Mouse (Mus musculus): Measurements from ENCODE around the gene Vps8.

Gene Vps8

DNA sequence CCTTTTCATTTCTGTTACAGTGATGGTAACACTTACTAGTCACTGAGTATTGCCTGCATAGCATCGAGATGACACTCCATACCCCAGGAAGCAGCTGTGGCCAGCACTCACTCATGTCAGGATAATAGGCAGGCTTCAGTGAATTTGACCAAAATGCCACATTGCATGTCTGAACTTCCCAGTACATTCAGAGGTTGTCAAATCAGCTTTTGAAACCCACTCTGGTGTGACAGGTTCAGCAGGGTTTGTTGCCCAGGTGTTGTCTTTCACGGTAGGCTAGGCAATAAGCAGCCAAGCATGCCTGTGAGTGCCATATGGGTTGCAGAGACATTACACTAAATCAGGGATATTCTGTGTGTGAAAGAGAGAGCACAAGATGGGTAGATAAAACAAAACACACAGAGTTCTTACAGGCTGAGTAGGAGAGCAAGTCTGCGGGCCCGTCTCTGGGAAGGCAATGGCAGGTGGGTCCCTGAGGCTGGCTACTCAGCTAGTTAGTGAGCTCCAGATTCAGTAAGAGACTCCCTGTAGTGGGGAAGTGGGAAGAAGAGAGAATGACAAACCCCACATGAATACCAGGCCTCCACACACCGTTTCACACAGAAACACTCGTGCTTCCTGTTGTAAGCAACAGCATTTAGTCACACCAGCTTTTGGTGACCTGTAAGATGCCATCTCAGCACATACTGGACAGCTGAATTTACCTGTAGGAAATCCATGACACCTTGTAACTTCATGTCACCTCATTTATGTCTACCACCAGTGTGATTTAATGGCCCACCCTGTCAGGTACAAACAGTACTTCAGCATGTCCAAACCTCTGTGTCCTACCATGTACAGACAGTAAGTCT is 203.1 kb downstream of the Vps8 start:
- no peak for DNase-seq (ENCODE audit: low spot score in 2 of 2)

DNA sequence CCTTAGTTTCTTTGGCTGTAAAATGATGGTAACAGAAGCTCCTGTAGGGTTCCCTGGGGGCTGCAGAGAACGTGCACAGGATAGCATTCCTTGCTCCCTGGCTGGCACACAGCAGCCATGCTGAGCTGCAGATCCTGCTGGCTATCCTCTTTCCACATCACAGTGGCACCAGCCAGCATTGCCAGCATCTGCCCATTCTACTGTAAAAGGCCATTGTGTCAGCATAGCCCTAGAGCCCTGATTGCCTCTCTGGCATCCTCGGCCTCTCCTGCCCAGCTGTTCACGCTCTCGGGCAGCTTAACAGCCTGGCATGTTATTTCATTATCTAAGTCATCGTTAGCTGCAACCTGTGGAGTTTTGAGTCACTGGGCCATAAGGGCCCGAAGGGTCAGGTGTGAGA is 204.3 kb downstream of the Vps8 start:
- DNase-seq (ENCODE audit: low spot score in 2 of 2), result no peak

DNA sequence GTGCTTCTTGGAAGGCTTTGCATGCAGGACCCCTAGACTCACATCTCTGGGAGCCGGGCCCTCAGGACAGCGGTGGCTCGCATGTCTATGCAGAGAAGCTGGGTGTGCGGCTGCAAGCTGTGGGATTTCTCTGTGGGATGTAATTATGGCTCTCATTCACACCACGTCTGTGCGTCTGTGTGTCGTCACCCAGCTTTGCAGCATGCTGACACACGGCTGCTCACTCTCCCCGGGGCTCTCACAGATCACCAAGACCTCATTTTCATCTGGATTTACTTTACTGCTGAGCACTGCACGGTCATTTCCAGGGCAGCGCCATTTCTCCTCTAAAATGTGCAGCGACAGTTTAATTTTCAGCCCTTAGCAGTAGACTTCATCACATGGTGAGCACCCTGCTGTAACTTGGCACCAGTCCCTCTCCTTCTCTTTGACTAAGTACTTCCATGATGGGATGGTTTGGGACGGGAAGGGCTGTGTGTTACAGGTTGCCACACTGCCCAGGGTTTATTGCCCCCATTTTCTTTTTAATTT is 205.2 kb downstream of the Vps8 start:
- DNase-seq (ENCODE audit: low spot score in 2 of 2), result no peak

DNA sequence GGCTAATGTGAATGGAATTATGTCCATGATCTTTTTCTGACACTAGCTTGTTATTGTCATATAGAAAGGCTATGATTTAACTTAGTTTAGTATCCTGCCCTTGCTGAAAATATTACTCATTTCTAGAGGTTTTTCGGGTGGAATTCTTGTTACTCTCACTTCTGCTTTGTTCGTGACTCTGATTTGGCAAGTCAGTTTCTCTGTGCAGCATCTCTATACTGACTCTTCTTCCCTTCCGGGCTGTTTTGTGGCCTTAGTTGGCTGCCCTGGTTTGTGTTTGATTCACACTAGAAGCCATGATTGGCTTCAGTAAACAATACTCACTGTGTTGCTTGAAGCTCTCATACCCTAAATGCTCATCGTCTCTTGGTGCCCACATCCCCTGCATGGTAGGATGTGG is 207.7 kb downstream of the Vps8 start:
- DNase-seq (ENCODE audit: low spot score in 2 of 2), result no peak

DNA sequence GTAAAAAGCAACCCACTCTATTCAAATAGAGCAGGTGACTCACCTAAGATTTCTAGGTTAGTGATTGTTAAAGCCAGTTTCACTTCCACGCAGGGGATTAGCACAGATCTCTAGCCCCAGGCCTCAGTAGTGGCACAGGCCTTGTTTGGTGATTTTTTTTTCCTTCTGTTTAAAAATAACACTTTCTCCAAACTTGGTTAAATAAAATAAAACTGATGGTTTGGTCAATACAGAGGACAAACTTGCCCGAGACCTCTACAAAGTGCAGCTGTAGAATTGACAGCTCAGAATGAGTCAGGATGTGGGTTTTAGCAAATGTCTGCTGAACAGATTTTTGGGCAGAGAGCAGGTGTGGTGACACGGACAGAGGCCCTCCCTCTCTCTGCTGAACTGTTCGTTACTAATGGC is 208.9 kb downstream of the Vps8 start:
- DNase-seq (ENCODE audit: low spot score in 2 of 2), result no peak

DNA sequence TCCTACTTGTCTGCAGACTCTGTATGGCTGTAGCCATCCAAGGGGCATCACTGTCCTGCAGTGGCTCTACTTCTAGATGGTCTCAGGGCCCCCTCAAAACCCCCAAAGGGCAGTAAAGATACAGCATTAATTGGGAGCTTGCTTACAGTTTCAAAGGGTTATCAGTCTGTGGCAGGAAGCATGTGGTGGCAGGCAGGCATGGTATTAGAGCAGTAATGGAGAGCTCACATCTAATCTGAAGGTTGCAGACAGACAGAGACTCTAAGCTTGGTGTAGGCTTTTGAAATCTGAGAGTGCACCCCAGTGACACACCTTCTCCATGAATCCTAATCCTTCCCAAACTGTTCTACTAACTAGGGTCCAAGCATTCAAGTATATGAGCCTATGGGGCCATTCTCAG is 211.5 kb downstream of the Vps8 start:
- DNase-seq (ENCODE audit: low spot score in 2 of 2), result no peak

DNA sequence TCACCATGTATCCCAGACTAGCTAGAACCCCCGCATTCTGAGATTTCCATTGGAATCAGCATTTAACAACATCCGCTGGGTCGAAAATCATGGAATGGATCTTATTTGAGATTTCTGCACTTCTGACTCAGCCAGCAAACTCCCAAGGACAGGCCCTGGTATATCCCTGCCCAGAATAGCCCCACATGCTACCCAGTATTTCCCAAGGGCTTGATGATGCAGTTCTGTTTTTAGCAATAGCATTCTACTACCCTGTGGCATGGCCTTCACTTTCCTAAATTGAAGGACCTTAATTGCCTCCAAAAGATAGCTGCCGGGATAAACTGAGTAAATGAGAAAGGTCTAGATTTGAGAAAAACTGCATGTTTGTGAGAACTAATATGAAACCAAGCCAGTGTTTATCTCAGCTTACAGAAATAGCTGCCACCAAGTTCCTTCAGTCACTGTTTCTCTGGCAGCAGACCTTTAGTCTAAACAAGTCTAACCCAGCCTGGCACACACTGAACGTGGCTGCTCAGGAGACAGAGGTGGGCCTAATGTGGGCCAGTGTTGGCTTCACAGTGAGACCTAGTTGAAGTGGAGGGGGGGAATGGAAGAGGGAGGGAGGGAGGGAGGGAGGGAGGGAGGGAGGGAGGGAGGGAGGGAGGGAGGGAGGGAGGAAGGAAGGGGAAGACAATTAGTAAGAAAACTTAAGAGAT is 213.4 kb downstream of the Vps8 start:
- DNase-seq (ENCODE audit: low spot score in 2 of 2), result no peak

DNA sequence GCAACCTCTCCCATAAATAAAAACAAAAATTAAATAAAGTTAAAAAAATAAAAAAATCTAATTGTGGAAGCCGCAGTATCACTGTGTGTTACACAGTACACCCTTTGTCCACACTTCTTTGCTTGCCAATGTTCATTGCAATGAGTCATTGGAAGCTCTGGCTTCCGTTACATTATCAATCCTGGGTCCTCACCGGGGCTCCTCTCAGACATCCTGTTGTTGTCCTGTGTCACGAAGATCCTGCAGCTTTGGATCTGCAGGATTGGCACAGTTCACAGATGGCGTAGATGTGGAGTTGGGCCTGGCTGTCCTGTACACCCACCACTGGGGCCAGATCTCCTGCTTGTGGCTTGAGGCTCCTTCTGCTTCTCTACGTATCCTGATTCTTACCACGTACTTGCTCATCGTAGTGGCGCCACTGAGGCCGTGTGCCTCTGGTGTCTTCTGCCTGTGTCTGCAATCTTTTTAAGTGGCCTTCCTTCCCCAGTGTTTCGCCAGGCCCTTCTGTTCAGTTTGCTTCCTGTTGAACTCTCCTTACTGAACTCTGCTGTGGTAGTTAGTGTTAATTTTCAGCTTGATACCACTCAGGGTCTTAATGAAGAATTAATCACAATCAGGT is 214.4 kb downstream of the Vps8 start:
- no peak for DNase-seq (ENCODE audit: low spot score in 2 of 2)

DNA sequence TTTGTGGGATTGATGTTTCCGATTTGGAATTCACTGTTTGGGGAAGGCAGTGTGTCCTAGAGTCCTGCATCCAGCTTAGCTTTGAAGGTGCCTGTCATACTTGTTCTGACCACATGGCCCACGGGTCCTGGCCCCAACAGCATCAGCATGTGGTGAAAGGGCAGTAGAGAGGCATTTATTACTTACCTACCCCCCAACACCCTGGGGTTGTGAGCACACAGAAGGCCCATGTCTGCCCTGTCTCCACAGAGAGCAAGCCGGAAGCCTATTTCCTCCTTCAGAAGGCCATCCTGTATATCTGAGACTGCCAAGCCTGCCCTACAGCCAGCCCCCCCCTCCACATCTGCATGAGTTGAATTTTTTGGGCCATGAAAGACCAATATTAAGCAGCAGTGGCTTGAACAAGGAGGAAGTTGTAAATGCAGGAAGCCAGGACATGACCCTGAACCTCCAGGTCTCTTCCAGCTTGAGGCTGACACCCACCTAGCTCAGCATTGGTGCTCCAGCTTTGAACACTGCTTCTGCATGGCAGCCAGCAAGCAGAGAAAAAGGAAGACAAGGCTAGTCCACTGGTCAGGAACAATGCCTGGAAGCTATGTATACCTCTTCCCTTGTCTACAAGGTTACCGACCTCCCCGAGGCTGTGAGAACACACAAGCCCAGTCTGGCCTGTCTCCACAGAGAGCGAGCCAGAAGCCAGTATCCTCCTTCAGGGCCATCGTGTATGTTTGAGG is 218.0 kb downstream of the Vps8 start:
- no peak for DNase-seq (ENCODE audit: low spot score in 2 of 2)

DNA sequence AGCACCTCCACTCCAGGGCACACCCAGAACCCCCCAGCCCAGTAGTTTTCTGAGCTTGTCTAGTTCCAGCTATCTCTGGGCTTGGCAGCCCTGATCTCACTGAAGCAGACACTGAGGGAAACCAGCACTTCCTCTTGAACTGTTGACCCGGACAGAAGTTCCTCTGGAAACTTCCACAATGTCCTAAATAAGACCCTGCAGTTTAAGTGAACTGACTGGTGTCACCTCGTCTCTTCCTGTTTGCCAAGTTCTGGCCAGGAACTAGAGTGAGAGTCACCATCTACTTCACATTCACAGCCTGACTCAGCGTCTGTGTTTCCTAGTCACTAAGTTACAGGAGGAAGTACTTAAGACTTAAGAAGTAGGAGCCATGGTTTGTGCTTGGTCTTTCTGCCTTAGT is 219.0 kb downstream of the Vps8 start:
- no peak for DNase-seq (ENCODE audit: low spot score in 2 of 2)

DNA sequence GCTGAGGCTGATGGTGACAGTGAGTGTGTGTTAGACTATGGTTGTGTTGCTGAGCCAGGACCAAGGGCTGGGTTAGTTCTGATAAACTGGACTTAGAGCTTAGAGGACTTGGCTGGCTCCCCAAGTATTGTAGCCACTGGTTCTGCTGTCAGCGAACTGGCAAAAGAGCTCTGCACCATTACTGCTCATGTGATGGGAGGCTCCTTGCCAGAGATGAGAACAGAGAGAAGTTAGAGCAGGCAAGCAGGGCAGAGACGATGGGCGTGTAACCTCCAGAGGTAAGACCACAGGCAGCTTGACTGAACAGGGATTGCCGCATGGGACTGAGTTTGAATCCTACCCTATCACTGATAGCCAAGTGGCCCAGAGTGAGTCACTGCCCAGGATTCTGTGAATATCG is 220.0 kb downstream of the Vps8 start:
- no peak for DNase-seq (ENCODE audit: low spot score in 2 of 2)

DNA sequence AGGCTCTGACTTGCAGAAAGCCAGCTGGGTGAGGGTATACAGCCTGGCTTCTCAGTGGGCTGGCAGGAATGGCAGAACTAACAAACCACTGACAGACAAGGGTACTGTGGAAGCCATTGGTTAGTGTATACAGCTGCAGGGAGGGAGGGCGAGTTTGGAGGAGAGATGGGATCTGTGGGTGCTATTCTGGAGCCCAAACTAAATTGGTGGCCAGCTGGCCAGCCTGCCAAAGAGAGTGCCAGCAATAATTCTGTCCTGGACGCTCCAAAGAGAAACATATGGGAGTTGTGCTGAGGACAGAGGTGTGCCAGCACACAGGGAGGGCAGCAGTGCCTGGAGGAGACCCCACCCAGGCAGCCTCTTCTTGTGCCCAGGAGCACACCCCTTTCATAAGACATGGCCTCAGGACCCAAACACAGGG is 220.7 kb downstream of the Vps8 start:
- no peak for DNase-seq (ENCODE audit: low spot score in 2 of 2)

DNA sequence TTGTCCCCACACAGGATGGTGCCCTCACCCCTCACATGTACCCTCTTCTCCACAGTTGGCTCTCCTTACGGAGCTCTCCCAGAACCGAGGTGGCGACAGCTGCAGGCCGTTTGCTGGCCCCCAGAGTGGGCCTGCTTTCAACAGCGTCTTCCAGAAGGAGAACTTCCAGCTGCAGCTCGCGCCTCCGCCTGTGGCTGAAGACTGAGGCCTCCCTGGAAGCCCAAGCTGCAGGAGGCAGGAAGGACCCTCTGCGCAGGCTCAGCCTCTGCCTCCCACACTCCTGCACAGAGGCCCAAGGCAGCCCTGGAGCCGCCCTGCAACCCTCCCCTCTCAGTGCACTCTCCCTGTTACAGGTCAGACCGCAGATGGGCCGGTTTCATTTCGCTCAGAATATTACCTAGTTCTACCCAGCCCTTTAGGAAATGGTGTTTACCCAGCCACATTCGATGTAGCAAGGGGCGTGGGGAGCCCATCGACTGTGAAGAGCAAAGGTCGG is 221.2 kb downstream of the Vps8 start:
- DNase-seq (ENCODE audit: low spot score in 2 of 2), result no peak

DNA sequence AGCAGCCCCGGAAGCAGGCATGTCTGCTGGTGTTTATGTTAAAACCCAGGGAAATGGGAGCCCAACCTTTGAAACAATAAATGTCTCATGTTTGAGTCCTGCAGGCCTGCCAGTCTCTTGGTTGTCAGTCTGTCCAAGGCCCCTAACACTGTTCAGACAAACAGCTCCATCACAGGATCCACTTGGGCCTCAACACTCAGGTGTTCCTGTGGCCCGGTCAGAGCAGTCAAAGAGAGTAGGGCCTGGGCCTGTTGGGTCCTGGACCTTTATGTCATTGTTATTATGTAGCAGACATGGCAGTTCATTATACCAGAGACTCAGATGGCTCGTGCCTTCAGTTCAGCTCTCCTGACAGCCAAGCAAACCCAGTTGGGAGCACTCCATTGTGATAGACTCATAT is 221.7 kb downstream of the Vps8 start:
- no peak for DNase-seq (ENCODE audit: low spot score in 2 of 2)

DNA sequence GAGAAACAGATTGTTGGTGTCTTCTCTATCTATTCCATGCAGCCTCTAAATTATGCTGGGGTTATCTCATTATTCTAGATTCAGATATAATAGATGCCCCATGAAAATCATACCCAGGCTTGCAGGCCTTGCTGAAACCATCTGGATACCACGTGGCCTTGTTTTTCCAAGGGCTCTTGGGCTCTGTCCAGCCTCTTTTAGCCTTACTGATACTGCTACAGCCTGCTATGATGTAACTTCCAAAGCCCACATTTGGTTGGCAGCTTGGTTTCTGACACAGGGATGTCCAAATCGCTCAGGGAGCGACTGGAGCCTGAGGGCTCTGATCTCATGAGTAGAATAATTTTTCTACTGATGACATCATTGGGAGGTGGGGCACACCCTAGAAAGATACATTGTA is 223.0 kb downstream of the Vps8 start:
- no peak for DNase-seq (ENCODE audit: low spot score in 2 of 2)

DNA sequence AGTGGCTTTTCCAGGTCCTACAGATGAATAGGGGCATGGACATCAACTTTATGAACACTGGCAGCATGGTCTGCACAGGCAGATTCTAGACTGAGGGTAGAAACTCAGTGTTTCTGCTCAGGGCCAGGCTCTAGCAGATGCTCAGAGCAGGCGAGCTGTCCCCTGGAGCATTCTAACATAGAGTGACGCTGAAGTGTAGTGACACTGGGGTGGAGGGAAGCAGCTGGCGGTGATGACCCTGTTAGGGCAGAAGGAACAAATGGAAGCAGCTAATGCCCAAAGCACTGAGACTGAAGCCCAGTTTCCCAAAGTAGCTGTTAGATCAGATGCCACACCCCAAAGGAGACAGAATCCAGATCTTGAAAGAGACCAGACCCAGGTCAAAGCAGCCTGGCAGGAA is 223.6 kb downstream of the Vps8 start:
- no peak for DNase-seq (ENCODE audit: low spot score in 2 of 2)

DNA sequence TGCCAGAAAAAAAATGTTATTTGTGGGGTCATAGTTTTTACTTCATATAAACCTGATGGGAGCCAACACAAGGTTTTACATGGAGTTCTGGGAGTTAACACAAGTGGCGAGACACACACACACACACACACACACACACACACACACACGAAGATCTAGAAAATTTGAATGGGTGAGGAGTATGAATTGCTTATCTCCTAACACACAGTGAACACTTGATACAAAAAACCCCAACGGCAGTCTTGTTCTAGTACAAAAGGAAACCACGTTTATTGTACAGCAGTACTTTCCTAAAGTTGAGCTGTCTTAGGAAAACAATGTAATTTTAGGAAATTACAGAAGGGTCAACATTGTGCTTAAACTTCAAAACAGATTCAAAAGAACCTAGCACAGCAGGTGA is 225.9 kb downstream of the Vps8 start:
- DNase-seq (ENCODE audit: low spot score in 2 of 2), result no peak

DNA sequence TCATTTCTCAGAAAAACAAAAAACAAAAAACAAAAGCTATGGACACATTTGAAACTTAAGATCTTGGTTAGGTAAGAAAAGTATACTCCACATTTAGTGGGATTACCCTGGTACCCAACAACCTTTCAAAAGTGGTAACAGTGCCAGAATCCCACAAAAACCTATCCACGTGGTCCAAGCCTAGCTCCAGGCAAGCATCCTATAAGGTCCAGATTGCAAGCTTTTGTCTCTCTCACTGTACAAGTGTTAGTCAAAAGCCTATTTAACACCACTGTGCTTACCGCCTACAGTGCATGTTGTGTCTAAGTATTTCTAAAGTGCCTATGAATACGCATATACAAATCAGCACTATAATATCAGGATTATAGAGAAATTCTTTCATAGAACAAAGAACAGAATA is 227.4 kb downstream of the Vps8 start:
- no peak for DNase-seq (ENCODE audit: low spot score in 2 of 2)

DNA sequence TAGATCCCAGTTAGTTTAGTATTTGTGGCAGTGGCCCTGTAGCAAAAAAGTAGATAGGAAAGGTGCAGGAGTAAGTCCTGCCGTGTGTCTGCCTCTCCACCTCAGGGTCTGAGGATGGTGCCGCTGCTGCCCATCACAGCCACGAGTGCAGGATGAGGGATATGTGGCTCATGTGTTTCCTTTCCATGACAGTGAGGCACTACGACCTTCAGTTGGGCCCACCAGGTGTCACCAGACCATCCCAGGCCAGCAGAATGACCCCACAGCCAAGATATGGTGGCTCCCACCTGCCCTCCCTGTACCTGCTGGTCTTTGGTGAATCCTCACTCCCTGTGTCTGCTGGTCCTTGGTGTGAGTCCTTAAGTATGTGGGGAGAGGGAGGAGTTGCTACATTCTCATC is 228.2 kb downstream of the Vps8 start:
- no peak for DNase-seq (ENCODE audit: low spot score in 2 of 2)

DNA sequence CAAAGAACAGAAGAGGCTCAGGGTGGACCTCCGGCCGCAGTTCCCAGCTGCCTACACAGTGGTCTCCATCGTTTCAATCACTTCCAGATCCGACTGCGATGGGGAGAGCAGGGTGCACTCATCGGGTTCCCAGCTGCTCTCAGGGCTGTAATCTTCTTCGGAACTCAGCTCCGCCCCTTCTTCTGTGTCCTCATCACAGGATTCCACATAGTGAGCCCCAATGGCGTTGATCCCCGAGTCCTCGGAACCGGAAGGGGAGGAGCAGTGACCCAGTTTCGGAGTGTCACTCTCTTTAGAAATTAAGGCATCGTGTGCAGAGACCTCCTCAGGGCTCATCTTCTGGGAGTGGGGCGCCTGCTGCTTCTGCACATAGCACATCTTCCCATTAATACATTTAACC is 230.2 kb downstream of the Vps8 start:
- no peak for DNase-seq (ENCODE audit: low spot score in 2 of 2)

DNA sequence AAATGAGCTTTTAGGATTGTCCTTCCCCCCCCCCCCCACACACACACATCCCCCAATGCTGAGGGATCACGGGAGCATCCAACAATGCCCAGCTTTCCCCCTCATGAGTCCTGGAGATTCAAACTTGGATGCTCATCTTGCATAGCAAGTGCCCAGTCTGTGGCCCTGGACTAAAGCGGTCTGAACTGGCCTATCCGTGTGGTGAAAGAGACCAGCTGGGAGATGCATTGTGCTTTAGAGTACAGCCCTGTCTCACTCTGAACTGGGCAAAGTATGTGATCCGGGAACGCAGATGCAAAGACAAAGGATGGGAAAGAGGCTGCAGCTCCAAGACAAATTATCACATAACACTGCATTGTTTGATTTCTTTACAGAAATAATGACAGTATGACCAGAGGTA is 231.5 kb downstream of the Vps8 start:
- no peak for DNase-seq (ENCODE audit: low spot score in 2 of 2)

DNA sequence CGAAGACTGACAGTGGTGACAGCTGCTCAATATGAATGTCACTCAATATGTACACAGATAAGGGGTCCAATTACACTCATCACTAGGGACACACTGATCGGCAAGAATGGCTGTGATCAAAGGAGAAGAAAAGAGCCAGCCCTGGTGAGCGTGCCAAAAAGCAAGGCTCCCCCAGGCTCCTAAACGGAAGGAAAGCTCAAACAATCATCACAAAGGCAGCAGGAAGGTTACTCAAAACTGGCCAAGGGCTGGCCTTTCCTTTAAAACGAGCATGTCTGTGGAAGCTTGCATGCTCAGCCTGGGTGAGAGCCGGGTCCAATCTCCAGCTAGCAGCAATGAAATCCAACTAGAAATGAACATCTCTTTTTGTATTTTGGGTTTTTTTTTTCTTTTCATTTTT is 232.4 kb downstream of the Vps8 start:
- no peak for DNase-seq (ENCODE audit: low spot score in 2 of 2)

All from frontal cortex, postnatal 14 days (tissue).